Mouse (Mus musculus) 3T3-L1 (cell line): ENCODE data around the gene Tmem94.
"Not testable (repeated sequence)": the region's sequence is repeated elsewhere in the genome, so short reads cannot be mapped to it uniquely, and the experiment has no call there.

ENCODE experiments used
- DNase-seq: peaks from one replicate; pipeline ENCODE4 v3.0.0-alpha.2; 2015; ENCODE audit warnings: low read depth, low spot score

Tmem94 gene

DNA sequence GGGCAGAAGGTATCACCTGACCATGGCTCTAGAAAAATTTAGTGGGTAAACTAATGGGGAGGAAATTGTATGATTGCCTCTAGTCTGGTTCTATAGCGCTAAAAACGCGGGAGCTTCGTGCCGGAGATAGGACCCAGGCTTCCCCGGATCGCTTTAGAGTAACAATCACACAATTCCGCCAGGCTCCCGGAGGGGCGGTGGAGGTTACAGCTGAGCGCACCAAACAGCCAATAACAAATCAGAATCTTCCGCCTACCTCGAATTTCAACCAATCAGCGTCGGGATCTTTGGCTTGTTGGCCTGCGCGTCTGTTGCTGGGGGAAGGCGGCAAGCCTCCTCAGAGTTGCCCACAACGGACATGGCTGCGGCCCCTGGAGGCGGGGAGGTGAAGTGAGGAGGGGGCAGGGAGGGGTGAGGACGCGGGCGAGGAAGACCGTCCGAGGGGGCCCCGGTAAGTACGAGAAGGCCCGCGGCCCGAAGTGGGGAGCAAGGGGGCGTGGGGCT, at the start of gene Tmem94:
Gene Tmem94 (plus strand): TSS at position 331 of the 504 bp plus-strand sequence.
- DNase-seq, result peak; percentile 98

DNA sequence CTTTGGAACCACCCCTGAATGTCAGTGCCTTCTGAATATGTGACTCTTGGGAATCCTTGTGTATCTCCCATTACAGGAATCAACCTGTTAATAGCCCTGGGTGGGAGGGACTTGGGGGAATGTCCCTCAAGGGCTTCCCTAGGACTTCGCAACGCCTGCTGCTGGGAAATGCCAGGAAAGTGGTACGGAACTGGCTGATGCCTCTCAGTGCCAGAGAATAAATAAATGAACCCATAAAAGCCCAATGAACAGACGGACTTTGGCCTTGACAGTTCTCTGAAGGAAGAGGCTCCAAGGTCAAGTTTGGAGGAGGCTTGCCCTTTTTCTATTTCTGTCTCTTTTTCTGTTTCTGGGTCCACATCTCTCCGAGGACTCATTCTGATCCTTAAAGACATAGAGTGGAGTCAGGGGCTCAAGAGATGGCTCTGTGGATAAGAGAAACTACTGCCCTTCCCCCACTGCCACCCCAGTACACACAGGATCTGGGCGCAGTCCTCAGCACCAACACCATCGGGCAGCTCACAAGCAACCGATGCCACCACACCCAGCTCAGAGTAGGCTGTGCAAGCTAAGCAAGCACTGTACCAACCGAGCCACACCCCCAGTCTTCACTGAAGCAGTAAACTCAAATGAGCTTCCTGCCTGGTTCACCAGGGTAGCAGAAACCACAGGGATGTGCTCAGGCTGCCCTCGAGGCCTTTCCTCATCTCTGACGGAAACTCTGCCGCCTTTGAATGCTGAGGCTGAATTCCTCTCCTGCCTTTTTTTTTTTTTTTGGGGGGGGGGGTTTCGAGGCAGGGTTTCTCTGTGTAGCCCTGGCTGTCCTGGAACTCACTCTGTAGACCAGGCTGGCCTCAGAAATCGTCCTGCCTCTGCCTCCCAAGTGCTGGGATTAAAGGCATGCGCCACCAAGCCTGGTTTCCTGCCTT, 48.6 kb upstream of the Tmem94 start:
- DNase-seq, result no peak

DNA sequence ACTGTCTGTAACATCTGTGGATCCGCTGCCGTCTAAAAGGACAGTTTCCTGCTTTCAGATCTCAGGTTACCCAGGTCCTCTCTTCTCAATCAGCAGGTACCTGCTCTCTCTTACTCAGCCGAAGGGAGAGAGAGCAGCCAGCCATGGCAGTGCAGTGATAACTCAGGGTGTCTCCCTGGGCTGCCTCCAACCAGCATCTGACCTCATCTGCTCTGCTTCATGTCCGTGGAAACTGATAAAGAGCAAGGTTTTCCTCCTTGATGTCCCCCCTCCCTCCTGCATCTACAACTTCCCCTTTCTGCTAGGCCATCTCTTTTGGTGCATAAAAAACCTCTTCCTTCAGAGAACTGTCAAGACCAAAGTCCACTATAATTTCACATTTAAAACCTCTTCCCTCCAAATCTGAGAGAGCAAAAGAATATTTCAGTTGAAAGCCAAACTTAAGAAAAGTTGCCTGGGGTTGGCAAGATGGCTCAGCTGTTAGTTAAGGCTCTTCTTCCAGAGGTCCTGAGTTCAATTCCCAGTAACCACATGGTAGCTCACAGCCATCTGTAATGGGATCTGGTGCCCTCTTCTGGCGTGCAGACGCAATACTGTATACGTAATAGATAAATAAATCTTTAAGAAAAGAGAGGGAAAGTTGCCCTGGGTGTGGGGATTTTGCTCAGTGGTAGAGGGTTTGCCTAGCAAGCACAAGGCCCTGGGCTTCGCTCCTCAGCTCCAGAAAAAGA, 47.4 kb upstream of the Tmem94 start:
- peak; percentile 57 for DNase-seq

DNA sequence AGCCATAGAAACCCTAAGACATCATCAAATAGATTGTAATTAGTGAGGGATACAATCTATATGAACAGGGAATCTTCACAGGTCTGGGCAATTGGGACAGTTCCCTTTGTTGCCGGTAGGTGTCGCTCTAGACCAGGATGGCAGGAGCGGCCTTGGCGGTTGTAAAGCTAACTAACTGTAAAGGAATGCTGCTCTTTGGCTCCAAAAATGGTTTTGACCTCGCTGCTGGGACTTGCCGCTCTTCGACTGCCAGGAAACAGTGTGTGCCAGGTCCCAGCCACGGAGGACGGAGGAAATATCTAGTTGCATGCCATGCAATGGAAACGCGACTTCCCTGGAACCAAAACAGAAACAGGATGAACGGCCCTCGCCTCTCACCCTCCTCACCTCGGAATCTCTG, 42.6 kb upstream of the Tmem94 start:
- peak; percentile 94 for DNase-seq

DNA sequence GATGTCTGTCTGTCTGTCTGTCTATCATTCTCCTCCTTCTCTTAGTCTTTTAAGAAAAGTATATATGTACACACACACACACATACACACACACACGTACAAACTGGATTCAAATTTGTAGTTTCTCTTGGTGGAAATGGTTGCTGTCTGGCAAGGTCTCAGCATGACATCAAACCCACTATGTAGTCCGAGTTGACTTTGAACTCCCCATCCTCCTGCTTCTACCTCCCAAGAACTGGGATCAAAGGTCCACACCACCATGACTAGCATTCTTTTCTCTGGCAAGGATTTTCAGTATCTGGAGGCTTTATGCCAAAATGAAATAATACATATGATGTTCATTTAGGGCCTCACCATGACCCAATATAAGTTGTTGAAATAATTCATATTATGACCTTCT, 42.0 kb upstream of the Tmem94 start:
- DNase-seq, result no peak

DNA sequence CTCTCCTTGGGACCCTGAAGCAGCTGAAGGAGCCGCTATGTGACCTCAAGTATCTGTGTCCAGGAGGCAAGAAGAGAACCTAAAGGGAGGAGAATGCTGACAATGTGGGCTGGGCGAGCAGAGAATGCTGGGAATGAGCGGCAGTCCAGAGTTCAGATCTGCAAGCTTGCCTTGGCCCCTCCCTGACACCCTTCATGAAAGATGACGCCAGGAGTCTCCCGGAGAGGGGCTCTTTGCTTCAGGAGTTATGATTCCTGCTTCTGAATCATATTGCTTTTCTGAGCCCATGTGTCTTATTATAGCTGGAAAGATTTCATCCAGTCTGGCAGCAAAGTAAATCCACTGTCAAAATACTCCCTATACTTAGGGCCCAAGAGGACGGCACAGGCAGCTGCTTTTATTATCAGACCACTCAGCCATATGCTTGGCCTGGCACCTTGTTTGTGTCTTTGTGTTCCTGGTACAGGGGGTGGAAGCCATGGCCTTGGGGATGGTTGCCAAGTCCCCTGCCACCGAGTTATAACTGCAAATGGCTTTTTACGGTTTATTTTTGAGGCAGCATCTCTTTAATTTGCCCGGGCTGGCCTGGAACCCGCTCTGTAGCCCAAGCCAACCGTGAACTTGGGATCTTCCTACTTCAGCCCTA, 31.1 kb upstream of the Tmem94 start:
- DNase-seq, result no peak

DNA sequence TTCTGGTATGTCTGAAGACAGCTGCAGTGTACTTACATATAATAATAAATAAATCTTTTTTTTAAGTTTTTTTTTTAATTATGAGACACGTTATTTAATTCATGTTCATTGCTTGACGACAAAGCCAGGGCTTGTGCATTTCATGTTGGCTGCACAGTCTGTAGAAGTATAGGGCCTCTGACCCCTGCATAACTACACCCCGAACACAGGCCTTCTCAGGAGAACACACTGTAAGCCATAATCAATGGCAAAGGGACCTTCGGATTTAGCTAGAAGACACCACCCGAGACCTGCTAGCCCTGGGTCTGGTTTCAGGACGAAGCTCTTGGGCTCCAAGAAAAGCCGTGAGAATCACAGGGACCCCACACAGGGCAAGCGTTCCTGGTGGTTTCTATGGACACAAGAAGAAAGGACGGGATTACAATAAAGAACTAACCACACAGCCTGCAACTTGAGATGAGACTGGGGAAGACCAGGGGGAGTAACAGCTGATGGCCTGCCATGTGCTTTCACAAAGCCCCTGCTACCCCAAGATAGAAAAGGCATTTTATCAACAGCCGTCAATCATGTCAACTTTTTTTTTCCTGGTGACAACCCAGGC, 27.5 kb upstream of the Tmem94 start:
- DNase-seq, result no peak

DNA sequence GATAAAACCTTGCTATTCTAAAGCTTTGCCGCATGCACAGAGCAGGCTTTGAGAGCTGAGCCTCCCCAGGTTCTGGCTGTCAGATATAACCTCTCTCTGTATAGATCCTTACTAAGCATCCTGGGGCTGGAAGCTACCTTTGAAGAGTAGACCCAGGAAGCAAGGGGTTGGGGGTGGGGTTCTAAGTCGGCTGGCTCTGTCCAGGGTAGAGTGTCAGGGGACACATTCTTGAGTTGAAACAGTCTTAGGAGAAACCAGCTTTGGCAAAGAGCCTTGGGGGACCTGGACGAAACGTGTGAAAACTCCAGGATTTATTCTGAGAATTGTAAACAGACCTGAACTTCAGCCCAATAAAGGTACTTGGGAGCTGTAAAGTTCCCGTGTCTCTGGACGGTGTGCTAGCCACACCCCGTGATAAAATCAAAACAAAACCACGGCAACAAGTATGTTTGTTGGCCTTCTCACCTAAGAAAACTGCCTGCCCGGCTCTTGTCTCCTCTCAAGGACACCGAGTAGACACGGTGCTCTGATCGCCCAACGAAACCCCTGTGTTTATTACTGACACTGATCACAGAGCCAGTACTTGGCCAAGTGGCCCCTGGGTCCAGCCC, 26.9 kb upstream of the Tmem94 start:
- DNase-seq, result no peak

DNA sequence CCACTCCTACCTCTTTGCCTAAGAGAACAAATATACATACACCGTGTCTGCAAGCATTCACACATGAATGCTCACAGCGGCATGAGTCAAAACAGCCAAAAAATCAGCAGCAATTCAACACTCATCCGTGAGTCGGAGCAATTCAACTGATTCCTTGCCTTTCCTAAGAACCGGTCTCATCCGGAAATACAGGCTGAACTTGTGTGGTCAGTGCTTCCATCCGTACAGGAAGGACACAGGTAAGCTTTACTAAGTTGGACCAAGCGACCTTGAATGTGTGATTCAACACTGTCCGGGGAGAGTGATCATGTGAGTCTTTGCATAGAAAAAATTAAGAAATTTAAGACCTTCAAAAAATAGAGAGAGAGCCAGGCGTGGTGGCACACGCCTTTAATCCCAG, 24.2 kb upstream of the Tmem94 start:
- DNase-seq, result no peak

DNA sequence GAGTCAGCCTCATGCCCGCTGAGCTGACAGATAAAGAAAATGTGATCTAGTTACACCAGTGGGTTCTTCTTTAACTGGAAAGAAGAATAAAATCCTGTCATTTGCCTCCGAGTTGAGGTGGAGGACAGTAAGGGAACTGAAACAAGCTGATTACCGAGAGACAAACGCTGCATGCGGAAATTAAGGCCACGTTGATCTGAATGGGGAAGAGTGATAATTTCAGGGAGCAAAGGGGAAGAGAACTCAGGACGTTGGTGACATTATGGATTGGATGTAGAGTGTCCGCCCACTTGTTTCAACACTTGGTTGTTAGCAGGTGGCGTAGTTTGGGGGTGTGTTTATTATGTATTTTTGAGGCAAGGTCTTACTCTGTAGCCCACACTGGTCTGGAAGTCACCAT, 22.3 kb upstream of the Tmem94 start:
- DNase-seq, result no peak

DNA sequence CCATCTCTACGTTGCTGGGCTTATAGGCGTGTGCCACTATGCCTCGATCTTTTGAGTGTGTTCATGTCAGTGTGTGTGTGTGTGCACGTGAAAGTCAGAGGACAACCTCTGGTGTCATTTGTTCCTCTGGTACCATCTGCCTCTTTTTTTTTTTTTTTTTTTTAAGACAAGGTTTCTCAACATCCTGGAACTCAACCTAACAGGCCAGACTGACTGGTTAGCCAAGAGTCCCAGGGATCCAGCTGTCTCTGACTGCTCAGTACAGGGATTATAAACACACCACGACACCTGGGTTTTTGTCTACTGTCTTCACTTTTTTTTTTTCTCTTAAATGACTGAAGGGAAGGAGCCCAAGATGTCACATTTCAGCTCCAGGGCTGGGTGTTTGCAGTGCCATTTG, 20.8 kb upstream of the Tmem94 start:
- no peak for DNase-seq

DNA sequence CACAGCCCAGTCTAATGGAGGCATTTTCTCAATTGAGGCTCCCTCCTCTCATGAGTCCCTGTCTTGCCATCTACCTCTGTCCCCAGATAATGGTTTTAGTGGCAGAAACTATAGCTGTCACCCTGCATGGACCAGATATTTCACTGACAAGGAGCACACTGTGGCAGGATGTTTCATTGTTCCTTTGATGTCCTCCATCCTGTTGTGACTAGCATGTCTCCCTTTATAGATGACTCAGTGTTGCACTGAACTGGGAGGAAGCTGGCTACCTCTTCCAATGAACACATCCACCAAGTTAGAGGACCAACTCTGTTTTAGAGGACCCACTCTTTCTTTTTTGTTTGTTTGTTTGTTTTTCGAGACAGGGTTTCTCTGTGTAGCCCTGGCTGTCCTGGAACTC, 19.1 kb upstream of the Tmem94 start:
- DNase-seq, result no peak

DNA sequence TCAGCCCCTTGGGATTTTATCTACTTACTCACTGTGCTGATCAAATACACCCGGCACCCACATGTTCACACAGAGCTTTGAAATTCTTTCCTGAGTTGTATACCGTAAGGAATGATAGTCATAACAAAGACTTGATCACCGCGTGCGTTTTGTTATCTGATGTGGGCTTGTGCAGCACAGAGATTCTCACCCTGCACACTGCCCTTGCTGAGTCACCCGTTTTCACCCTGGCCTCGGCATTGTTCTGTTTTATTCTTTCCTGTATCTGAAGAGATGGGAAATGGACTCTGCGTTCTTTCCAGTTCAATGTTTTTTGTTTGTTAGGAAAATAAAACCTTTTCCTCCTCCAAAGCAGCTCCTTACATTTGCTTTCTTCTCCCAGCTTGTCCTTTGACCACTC, 18.5 kb upstream of the Tmem94 start:
- DNase-seq, result peak; percentile 22

DNA sequence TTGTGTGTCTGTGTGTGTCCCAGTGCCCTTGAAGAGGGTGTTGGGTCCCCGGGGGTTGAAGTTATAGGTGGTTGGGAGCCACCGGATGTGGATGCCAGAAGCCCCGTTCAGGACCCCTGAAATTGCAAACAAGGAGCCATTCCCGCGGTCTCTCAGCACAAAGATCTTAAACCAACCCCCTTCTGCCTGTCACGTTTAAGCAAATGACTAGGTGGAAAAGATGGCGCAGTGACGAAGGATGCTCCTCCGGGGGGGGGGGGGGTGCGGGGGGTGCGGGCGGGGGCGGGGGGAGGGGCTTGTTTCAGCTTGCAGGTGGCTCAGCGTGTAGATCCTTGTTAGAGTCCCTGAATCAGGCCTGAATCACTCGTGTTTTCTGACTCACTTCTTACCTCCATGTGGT, 17.9 kb upstream of the Tmem94 start:
- no peak for DNase-seq

DNA sequence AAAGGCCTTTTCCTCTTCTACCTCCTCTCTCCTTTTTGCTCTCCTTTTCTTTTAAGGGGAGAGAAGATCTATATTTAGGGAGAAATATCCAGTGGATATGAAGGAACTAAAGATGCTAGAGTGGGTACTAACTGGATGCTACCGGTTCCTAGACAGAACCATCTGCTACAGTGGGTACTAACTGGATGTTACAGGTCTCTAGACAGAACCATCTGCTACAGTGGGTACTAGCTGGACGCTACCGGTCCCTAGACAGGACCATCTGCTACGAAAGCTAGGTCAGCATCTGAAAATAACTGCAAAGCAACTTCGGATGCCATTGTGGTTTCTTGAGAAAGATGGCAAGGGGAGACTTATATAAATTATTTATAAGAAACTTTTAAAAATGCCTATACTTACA, 15.4 kb upstream of the Tmem94 start:
- no peak for DNase-seq

DNA sequence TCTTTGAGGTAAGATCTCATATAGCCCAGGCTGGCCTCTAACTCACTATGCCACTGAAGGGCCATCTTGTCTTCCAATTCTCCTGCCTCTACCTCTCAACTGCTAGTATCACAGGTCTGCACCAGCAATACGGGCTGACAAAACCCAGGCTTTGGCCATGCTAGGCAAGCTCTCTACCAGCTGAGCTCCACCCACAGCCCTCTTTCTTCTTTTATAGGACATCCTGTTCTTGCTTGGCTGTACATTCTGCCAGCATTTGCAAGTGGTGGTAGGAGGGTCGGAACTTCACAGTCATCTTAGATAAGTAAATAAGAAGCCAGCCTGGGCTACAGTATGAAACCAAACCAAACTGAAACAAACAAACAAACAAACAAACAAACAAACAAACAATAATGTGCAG, 13.5 kb upstream of the Tmem94 start:
- DNase-seq, result no peak

DNA sequence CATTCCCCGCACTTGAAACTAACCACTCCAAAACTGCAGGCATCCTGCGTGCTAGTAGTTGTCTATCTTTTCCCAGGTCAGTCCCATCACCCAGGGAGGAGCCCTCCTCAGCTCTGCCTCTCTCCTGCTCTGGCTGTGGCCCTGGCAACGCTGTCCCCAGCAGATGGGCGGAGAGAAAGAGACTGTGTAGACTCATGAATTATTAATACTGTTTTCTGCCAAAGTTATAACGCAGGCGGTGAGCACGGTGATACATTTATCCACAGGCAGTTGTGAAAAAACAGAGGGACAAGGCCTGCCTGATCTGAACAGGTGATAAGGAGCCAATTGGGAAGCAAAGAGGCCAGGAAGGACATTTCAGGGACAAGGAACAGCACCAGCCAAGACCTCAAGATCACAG, 12.6 kb upstream of the Tmem94 start:
- DNase-seq, result no peak

DNA sequence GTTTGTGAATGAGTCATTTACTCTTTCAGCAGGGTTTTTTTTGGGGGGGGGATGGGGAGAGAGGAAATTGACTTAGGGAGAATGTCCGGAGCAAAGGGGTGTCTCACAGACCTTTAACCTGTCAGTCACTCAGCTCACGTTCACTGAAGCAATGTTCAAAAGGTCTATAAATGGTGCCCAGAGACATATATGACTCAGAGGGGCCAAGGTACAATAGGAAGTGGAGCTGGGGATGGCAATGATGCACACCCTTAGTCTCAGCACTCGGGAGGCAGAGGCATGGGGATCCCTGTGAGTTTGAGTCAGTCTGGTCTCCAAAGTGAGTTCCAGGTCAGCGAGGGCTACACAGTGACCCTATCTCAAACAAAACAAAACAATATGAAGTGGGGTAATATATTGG, 11.7 kb upstream of the Tmem94 start:
- DNase-seq, result no peak

DNA sequence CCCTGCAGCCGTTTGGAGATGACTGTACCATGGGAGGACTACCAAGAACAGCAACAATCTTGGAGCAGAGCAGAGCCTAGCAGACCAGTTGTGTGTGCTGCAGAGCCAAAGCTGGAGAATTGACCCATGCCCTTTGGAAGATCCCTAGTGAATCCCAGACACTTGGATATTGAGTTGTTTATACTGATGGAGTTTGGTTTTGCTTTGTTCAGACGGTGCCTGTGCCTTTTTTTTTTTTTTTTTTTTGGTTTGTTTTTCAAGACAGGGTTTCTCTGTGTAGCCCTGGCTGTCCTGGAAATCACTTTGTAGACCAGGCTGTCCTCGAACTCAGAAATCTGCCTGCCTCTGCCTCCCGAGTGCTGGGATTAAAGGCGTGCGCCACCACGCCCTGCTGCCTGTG, 3.1 kb upstream of the Tmem94 start:
- not testable (repeated sequence) for DNase-seq

DNA sequence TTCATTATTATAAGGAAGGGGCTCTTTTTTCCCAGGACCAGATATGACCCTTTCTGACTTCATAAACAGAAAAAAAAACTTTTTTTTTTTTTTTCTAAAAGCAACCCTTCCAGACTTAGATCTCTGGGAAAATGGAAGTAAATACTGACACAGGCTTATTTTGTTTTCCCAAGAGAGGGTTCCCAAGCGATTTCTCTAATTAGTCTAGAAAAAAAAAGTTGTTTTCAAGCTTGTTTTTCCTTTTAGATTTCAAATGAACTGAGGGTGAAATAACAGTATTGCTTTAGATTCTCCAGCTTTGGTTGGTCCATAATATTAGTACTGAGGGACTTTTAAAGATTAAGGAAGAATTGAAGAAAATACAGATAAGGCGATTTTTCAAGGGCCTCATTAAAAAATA, 535 bp upstream of the Tmem94 start:
- DNase-seq, result no peak

DNA sequence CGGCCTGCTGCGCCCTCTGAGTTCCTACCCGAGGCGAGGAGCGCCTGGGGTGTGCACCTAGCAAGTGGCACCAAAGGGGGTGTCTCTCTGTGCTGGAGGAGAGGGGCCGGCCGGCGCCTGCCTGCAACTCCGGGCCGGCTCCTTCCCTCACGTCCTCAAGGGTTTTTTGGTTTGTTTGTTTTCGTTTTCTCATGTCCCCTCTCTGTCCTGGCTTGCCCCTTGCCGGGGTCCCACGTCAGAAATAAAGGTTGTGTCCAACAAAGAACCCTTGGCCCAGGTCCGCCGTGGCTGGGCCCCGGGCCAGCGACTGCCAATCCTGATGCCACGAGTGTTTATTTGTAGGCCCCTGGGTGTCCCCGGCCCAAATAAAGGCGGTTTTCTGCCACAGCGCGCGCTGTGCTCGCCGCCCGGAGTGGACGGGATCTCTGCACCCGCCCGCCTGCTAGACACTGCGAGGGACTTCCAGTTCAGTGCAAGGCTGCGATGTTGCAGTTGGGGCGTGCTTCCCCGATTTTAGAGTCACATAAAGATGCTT, 441 bp downstream of the Tmem94 start:
- peak; percentile 65 for DNase-seq
